Mouse (Mus musculus) ES-CJ7 (cell line): ENCODE data around the gene Serpinb6a.
"Not testable (repeated sequence)": the region's sequence is repeated elsewhere in the genome, so short reads cannot be mapped to it uniquely, and the experiment has no call there.

ENCODE experiments used
- DNase-seq: peaks from one replicate; pipeline ENCODE4 v3.0.0; 2011; ENCODE audit warnings: low read depth, low spot score

Gene Serpinb6a

DNA sequence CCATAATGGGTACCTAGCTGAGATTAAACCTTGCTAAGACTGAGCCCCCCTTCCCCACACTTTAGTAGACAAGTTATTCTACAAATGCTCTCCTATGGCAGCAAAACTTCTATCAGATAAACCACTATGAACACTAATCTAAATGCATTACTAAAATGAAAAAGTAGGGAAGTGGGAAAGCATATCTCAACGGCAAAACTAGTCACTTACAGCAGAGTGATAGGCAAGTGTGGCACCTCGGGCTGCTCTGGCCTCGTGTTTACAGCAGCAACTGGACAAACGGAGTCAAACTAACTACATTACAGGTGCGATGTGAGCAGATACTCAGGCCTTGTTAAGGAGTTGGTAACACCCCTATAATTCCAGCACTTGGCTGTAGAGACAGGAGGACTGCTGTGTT, 13.0 kb downstream of the Serpinb6a start:
- peak; percentile 25 for DNase-seq

DNA sequence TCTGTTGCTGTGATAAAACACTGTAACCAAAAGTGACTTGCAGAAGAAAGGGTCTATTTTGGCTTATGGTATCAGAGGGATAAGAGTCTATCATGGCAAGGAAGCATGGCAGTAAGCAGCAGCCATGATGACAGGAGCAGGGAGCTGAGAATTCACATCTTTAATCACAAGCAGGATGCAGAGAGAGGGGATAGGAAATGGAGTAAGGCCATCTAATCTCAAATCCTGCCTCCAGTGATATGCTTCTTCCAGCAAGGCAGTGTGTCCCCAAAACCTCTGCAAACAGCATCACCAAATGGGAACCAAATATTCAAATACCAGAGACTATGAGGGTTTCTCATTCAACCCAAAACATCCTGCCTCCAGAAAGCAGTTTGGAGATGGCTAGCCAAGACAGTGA, 36.0 kb downstream of the Serpinb6a start:
- no peak for DNase-seq

DNA sequence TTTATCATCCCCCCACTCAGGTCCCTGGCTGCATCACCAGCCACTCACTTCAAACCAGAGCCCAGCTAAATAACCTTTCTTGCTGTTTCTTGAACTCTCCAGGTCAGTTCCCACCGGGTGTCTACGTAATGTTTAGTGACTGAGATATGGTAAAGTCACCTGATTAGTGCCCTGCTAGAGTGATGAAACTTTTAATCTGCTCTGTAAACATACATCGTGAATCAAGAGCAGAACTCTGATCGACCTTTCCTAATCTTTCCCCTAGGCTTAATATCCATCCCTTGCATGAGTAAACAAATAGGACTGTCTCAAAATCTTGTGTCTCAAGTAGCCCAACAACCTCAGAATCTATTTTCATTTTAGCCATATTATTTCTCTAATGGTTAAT, 36.6 kb downstream of the Serpinb6a start:
- no peak for DNase-seq

DNA sequence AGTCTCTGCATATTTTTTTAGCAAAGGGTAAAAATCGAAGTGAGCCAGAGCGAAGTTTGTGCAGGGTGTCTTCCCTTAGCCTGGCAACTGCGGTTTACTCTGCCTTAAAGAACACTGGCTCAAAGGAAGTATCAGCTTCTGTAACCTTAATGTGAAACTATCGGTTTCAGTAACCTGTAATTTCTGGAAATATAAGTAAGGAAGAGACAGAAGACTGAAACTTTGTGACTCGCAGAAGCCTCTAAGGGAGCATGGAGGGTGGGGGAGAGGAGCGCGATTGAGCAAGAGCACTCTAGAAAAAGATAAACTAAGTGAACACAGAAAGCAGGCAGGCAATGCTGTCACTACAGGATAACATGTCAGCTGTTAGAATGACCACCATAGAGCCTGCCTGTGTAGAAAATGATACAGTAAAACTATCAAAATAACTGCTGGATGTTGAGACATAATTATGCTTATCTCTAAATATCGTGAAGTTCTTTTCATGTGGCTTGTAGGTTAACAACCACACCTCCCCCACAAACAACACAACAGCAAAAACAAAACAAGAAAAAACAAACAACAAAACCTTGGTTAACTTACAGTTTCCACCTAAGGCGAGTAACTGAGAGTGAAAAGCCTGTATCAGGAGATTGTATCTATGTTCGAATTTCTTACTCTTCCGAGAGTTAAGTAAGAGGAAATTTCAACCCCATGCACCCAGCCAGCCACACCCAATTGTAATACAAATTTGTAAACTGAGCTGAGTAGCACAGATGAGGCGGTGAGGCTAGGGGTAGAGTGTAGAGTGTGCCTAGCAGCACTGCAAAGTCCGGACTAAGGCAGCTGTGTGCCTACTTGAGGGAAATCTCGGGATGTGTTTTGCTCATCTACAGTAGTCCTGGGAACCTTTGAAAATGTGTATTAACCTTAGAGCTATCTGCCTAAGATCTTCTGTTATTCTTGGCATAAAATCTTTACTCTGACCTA, 37.3 kb downstream of the Serpinb6a start:
- peak; percentile 31 for DNase-seq

DNA sequence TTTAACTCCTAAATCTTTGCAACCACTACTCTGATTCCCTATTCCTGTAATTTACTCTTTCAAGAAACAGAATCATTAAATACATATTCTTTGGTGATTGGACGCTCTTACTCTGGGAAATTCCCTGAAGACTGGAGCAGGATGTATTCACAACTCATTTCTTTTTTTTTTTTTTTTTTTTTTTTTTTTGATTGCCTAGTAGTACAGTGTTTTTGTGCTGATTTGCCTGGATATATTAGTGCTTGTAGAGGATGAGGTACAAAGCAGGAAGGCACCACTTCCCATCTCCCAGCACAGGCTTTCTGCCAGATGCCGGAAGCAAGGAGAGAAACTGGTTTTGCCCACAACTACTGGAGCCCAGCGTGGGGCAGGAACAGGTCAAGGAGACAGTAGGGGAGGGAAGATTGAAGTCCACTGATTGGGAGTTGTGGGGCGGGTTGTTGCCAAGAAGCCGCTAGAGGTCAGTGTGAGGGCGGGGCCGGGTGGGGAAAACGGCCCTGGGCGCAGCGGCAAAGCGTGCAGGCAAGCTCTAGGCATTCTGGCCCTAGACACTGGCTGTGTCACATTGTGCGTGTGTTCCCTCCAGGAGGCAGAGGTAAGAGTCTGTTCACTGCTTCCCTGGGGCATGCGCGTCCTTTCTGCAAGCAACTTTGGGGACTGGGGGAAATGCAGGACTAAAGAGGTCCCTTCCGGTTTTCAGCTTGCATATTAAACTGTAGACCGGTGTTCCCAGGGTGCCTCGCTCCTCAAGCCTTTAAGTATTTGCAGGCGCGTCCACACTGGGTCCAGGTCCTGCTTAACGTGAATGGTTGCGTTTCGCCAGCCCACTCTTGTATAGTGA, 38.2 kb downstream of the Serpinb6a start, which contains the start of gene Nqo2:
Nqo2 (plus strand) TSS at position 482 of the 841 bp plus-strand sequence.
- peak; percentile 91 for DNase-seq

DNA sequence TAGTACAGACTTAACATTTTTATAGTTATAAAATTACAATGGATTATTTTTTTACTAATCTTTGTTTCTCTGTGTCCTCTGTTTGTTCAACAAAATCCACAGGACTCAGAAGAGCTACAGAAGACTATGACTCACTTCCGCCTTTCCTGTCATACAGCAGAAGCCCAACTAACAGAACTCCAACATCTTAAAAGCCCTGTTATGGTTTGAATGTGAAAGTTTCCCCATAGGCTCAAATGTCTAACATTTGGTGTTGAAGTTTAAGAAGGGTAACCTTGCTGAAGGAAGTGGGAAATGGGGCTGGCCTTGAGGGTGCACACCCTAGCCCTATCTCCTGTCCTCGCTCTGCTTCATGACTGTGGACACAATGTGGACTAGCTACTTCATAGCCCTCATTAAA, 42.8 kb downstream of the Serpinb6a start:
- DNase-seq, result no peak

DNA sequence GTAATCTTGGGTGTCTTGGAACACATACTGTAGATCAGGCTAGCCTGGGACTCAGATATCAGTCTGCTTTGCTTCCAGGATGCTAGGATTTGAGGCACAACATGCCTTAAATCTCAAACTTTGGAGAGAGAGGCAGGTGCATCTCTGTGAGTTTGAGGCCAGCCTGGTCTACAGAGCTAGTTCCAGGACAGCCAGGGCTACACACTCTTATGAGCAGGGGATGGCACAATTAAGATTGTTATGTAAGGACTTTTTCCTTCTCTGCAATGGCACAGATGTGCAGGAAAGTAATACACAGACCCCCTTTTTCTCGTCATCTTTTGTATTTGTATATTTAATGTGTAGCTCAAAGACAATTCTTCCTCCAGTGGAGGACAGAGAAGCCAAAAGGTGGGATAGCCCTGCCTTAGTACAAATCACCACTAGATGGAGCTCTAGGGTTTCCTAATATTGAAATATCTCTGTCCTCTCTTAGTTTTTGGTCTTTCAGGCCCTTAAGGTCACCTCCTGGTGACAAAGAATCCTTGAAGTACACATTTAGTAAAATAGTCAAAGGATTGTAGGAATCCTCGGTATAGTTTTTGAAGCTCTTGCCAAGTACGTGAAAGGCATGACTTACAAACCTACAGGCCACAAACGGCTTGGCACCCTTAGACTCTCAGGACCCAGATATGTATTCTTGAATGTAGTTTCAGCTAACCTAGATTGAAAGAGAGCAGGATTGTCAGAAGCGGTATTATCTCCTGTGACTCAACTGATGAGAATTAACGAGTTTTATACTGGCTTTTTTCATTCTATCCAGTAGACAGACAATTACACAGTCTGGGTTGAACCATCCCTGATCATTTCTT, 45.8 kb downstream of the Serpinb6a start:
- peak; percentile 33 for DNase-seq

DNA sequence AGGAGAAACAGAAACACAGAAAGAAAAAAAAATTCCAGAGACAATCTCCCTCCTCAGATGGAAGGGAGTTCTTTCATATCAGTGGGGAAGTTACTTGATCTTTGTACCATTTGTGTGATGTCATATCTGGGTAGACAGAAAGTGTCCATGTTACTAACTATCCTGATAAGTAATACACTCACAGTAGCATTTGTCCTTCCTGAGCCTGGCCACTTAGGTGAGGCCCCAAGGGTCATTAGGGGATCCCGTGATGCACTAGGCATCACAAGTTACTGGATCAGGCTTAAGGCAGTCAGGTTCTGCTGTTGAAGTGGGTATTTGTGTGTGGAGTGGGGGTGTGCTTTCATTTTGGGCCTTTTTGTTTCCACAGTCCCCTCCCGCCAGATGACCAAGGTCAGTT, 49.6 kb downstream of the Serpinb6a start:
- DNase-seq, result no peak

DNA sequence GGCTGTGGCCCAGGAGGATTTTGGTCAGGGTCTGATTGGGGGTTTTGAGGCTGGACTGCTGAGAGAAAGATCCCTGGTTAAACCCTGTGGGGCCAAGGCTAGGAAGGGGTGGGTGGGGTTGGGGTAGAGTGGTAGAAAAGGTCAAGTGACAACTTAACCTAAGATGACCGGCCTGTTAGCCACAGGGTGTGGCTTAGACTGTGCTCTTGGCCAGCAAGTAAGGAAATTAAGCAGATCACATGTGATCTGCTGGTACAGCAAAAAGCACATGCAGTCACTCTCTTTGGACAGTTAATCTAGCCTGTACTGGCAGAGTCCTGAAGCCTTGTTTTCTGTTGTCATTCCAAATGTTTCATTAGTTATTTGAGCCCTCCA, 50.5 kb downstream of the Serpinb6a start:
- DNase-seq, result no peak

DNA sequence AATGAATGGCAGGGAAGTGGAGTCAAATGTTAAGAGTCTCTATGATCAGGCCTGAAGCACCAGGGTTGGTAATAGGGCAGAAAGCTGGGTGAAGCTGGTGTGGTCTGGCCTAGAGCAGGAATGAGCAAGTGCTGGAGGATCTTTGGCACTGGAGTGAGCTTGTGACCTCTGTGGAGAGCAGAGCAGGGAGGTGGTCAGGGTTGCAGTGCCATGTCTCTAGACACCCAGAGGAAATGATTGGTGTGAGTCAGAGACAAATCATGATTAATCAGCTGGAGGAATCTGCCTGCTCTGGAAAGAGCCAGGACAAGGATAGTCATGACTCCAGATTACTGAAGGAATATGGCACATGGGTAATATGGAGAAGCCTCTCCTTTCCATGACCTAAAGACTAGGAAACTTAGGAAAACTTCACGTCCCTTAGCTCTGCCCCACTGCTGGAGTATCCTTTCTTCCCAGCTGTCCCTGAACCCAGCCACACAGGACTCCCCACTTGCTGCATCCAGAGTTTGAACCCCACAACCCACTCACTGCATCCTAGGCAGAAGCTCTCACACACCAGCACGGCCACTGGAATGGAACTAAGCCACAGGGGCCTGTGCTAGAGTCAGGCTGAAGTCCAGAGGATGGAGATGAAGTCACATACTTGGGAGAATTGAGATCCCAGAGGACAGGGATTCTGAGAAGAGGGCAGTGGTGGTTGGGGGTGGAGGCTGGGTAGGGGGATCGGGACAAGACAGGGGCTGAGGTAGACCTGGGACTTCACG, 51.1 kb downstream of the Serpinb6a start:
- DNase-seq, result no peak

DNA sequence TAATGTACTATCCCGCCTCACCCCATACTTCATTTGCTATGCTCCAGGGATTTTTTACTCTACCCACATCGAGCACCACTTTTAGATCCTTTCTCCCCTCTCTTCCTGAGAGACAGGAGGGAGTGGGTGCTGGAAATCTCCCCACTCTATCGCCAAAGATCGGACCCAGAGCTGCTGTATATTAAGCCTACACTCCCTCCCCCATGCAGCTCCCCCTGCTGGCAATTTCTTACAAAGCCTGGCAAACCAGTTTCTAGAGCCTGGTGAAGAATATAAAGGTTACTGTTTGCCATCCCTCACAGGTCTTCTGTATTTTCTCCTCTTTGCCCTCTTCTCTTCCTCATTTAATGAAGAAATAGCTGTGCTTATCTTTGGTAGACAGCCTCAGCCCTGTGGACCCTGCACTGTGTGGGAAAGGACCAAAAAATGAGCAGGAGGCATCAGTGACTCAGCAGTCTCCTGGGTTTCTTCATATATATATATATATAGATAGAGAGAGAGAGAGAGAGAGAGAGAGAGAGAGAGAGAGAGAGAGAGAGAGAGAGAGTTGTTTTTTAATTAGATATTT, 60.3 kb downstream of the Serpinb6a start:
- DNase-seq, result peak; percentile 50

DNA sequence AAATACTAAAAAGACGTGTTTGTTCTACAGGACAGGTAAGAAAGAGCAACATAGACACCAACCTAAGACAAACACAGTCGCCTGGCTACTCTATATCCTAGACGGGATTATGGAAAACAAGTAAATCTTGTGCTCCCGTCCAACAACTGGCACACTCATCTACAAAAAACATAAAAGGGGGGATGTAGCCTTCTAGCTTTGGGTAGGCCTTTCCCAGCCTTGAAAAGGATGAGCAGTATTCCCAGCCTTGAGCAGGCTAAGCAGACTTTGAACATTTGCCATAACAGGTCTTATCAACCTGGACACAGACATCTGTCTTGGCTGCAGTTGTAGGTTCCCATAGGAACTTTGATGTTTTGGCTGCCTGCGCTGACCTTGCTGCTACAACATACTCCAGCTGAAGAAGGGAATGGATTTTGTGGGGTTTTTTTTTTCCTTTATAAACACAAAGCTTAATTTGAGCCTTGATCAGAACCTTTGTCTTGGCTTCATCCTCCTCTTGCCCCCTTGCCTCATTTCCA, 61.2 kb downstream of the Serpinb6a start:
- DNase-seq, result no peak

DNA sequence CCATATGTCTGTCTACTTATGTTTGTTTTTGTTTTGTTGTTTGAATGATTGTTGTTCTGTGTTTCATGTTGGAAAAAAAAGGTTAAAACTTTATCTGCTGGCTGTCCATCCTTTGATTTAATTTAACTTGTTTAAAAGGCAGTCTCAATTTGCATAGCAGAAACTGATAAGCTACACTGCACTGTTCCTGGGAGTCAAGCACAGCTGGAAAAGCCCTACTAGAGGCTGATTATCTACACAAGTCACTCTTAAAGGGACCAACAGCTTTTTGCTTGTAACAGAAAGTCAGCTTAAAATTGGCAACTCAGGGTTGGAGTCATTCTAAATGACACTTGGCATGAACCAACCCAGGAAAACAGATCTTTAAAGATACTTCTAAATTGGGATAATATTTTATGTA, 65.0 kb downstream of the Serpinb6a start:
- not testable (repeated sequence) for DNase-seq

DNA sequence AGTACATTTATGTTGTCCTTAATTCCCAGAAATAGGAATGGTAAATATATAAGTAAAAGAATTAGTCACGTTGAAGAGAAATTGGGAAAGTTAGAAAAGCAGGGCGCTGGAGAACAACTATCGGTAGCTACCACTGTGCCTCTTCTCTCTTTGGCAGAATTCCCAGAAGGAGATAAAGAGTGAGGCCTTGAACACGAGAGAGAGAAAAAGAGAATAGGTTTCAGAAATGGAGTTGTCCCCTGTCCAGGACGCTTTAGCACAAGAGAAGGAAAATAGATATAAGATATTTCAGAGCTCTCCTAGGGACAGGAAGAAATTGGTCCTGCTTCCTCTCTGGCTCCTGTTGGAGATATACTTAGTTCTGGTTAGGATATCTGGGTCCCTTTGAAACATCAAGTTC, 65.4 kb downstream of the Serpinb6a start:
- DNase-seq, result no peak

DNA sequence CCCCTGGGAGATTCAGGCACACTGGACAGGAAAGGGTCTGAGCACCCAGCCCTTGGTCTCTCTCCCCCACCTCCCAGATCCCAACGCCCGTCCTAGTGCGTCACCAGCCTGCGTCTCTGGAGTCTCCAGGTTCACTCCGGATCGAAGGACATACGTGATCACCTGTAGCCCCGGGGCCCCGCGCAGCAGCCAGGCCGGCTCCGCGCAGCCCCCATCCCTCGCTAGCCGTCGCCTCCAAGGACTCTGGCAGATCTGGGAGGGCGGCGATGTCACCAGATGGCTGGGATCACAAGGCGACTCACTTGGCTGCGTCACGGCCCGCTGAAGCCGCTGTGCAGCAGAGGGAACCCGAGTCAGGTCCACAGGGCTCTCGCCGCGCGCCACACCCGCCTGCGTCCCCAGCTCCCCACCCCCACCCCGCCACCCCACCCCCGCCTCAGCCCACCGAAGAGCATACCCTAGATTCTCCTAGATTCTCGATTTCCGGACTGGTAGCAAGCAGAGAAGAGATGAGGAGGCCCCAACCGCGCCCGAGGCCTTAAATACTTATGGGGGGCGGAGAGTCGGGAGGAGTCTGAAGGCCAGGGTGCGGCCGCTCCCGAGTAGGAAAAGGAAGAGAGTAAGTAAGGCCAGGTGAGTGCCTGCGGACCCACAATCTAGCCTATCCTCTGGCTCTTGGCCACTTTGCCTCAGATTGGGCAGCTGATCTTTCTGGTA, 67.0 kb downstream of the Serpinb6a start:
- DNase-seq, result peak; percentile 81

DNA sequence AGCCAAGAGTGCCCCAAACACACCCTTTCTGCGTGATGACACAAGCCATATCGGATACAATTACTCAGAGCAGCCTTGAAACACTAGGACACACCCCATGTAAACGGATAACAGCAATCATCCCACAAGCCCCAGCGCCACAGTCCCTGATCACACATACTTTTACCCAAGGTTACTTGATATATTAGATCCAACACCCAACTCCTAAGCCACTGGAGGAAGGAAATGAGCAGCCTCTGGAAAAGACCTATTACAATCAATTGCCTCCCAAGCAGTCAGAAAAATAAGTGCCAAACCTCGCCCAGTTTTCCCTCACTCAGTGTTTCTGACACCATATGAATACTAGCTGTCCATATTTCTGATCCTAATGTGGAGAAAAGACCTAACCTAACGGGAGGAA, 67.9 kb downstream of the Serpinb6a start:
- DNase-seq, result no peak

DNA sequence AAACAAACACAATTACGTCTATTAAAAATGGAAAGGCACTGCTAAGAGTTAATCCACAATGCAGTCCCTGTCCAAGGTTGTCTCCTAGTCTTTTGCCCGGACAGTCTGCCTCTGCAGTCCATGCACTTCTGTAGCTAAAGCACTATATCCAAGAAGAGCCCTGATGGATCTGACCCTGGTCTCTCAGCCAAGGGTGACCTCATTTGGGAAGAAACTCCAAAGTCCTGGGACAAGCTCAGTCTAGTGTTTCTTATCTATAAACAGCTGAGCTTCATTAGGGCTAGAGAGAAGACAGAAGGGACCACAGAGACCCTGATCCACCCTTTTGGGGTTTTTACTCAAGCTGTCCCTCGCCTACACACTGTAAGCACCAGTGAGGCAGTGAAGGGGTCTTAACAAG, 71.7 kb downstream of the Serpinb6a start:
- no peak for DNase-seq

DNA sequence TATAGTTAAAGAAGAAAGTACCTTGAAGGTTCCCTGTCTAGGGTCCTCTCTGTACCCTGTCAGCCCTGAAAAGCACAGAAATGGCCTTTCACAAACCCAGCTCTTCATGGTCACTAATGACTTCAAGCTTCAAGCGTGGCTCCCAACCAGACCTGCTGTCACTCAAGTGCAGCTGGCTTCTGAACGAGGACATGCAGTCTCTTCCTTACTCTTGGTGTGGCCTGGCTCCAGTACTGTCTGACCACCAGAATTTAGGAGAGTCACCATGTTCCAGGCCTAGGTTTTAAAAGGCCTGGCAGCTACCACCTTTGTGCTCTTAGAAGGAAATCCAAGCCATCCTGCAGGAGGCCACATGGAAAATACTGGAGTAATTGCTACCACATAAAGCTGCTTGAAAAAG, 72.3 kb downstream of the Serpinb6a start:
- DNase-seq, result no peak

DNA sequence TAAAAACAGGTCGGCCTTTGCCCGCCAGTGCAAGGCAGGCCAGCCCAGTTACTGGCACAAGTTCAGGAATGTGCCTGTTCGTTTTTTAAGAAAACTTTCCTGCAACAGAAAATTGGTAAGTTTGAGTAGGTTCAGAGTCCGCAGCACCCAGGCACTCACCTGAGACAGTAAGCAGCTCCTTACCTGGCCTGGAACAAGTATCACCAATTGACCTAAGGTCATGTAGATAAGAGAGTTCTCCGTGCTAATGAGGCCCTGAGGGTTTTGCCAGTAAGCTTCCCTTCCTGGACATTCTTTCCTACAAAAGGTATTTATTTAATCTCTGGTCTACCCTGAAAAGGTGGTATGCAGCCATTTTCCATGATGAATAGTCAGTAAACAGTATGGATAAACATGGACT, 80.9 kb downstream of the Serpinb6a start:
- DNase-seq, result no peak

DNA sequence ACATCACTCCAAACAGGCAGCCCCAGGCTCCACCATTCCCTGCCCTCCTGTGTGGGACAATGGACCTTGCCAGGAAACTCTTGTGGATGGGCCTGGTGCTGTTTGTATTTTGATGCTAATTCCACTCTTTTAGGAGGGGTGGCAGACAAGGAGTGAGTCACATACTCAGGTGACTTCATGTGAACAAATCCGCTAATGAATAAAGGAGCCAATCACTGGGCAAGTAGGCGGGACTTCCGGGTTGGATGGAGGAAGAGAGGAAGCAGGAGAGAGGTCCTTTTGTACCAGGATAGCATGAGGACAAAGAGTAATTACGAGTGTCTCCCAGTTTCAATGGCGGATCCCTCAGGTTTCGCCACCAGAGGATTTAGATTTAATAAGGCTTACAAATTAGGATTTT, 81.6 kb downstream of the Serpinb6a start:
- DNase-seq, result peak; percentile 95
